ENCODE assay signal across 8 mouse cellular contexts in genomic region chr19:12574012-12574407, GRCm38 (mm10). TPM values are rescaled to one million over a fixed set of nuclear protein-coding genes. Genes with fewer than 3 reads are reported as not detected.
A peak's percentile ranks its signal among the peaks of the same experiment; 100 is the strongest.
DNase-seq lines count a peak whose midpoint lies in the region; ATAC-seq and TF ChIP-seq lines count a peak whose summit lies in the region.

No protein-coding gene starts in this region.

- H3K9ac ChIP-seq in heart, adult 2 months (ENCODE audit: low read depth, low read length), result peak overlapping the region; percentile 35
- H3K9ac ChIP-seq in stomach, embryonic 16.5 days (ENCODE audit: low read length), result peak overlapping the region; percentile 65

- ATAC-seq in megakaryocyte progenitor cell, adult 5-6 weeks (replicated peaks; ENCODE audit: poor library complexity), result peak; percentile 67
- ATAC-seq in stomach, embryonic 16.5 days (ENCODE audit: insufficient read depth, low FRiP score), result no peak

- peak overlapping the region; percentile 49 for H3K4me3 ChIP-seq in heart, adult 2 months
- H3K4me3 ChIP-seq in stomach, embryonic 16.5 days (replicated peaks; ENCODE audit: low read length), result peak overlapping the region; percentile 45

- TF ChIP-seq CTCF in heart, adult 2 months (IDR thresholded peaks at IDR 0.05), result no peak

- 7% methylated on average over 5 of the region's 5 CpGs for WGBS in heart, adult 2 months
- 12% methylated on average over 5 of the region's 5 CpGs for WGBS in stomach, embryonic 16.5 days

- no peaks in the 10 kb centered on the region for H3K9me3 ChIP-seq in stomach, embryonic 16.5 days (replicated peaks; ENCODE audit: control insufficient read depth, low read length)

- peak; percentile 9 to 40 for DNase-seq in adrenal gland, adult (ENCODE audit: inconsistent age in 2 of 2, low spot score in 1 of 2)
- no peak for DNase-seq in adrenal gland, adult 8-10 months
- DNase-seq in R1 (ENCODE audit: low read depth, low spot score), result peak; percentile 16
- DNase-seq in heart, adult 2 months, result peak; percentile 52 to 59
- DNase-seq in kidney, postnatal 14 days, result peak; percentile 16
- DNase-seq in left cerebral cortex, adult 11 months (ENCODE audit: low spot score), result no peak

- H3K4me2 ChIP-seq in stomach, embryonic 16.5 days (ENCODE audit: low read depth, low read length), result peak overlapping the region; percentile 58

- peak overlapping the region; percentile 84 for H3K27ac ChIP-seq in heart, adult 2 months
- peak overlapping the region; percentile 43 for H3K27ac ChIP-seq in stomach, embryonic 16.5 days (ENCODE audit: low read length)

- intact Hi-C loops in heart, adult 2 months (cut with DNase I), result loop anchor here (5.0 to 10.0 kb wide), 2 partner anchors 218 to 559 kb away; no protein-coding TSS in a partner anchor

- H3K27me3 ChIP-seq in heart, adult 2 months (ENCODE audit: control insufficient read depth, insufficient read depth, low read length), result no peaks in the 10 kb centered on the region
- no peaks in the 10 kb centered on the region for H3K27me3 ChIP-seq in stomach, embryonic 16.5 days (ENCODE audit: control insufficient read depth, insufficient read depth, low read length)

- H3K79me2 ChIP-seq in heart, adult 2 months (replicated peaks; ENCODE audit: control insufficient read depth, insufficient read depth, low read length), result peaks cover 2% of the 10 kb centered on the region; the same call in 1 of the 2 replicates

- H3K36me3 ChIP-seq in heart, adult 2 months (ENCODE audit: control insufficient read depth, insufficient read depth, low read length), result peaks cover 8% of the 10 kb centered on the region
- H3K36me3 ChIP-seq in stomach, embryonic 16.5 days (ENCODE audit: control insufficient read depth, insufficient read depth, low read length), result no peaks in the 10 kb centered on the region

- 0 out of 2 replicates have a peak, but pooled peaks have one; percentile 30 for TF ChIP-seq EP300 in heart, adult 2 months (IDR thresholded peaks at IDR 0.05; ENCODE audit: insufficient read depth, low read depth, low read length)

- peaks cover 9% of the 10 kb centered on the region for H3K4me1 ChIP-seq in heart, adult 2 months (ENCODE audit: control insufficient read depth, insufficient read depth, low read length)
- H3K4me1 ChIP-seq in stomach, embryonic 16.5 days (ENCODE audit: control insufficient read depth, insufficient read depth, low read length), result peaks cover 4% of the 10 kb centered on the region; the same call in 1 of the 2 replicates

- peak; percentile 39 for TF ChIP-seq POLR2A in heart, adult 2 months (IDR thresholded peaks at IDR 0.05; ENCODE audit: insufficient read depth, low read depth, low read length)

RNA-seq across cellular contexts. Expression of gene Gm4952, which starts 25.8 kb away (rescaled TPM):
- under 1 TPM in 1 of 4 experiments, not detected in 3; 0.16 TPM for total RNA-seq in adrenal gland, adult 8-10 months (2022)
- total RNA-seq in heart, adult 2 months (2021), result not detected
- polyA plus RNA-seq in heart, adult 2 months (2012; rRNA removed), result not detected in 2 replicates
- not detected in 2 replicates for total RNA-seq in megakaryocyte progenitor cell, adult 5-6 weeks (2015)
- not detected in 2 replicates for total RNA-seq in megakaryocyte progenitor cell, adult 5-6 weeks (2017)
- polyA plus RNA-seq in stomach, embryonic 16.5 days (2015; fragmentation: Nextera tagmentation; extraction: Ambion mirVana), result 0.70 and 1.0 TPM in 2 replicates

RNA-seq across cellular contexts. Expression of gene Fam111a, which starts 28.5 kb away (rescaled TPM):
- total RNA-seq in adrenal gland, adult 8-10 months (2022), result 1 to 10 TPM; 2.2 to 5.5 (median 4.6) TPM
- total RNA-seq in heart, adult 2 months (2021), result 1 to 10 TPM; 4.4 to 4.7 TPM
- 1.5 and 2.7 TPM in 2 replicates for polyA plus RNA-seq in heart, adult 2 months (2012; rRNA removed)
- total RNA-seq in megakaryocyte progenitor cell, adult 5-6 weeks (2015), result 193 and 210 TPM in 2 replicates
- total RNA-seq in megakaryocyte progenitor cell, adult 5-6 weeks (2017), result 232 and 248 TPM in 2 replicates
- 21.1 and 23.5 TPM in 2 replicates for polyA plus RNA-seq in stomach, embryonic 16.5 days (2015; fragmentation: Nextera tagmentation; extraction: Ambion mirVana)

RNA-seq across cellular contexts. Expression of gene Glyat, which starts 59.1 kb away (rescaled TPM):
- total RNA-seq in adrenal gland, adult 8-10 months (2022), result not detected
- total RNA-seq in heart, adult 2 months (2021), result not detected
- 0.20 TPM in 1 of 2 replicates, not detected in the other for polyA plus RNA-seq in heart, adult 2 months (2012; rRNA removed)
- total RNA-seq in megakaryocyte progenitor cell, adult 5-6 weeks (2015), result not detected in 2 replicates
- not detected in 2 replicates for total RNA-seq in megakaryocyte progenitor cell, adult 5-6 weeks (2017)
- polyA plus RNA-seq in stomach, embryonic 16.5 days (2015; fragmentation: Nextera tagmentation; extraction: Ambion mirVana), result 0.05 TPM in 1 of 2 replicates, not detected in the other

Comparison
In these comparisons a context has a peak if more than half of its experiments do, and no peak if none do; other contexts are left out.
1. DNase-seq: peak in adrenal gland, adult (2 of 2), R1 (single experiment), heart, adult 2 months (2 of 2) and kidney, postnatal 14 days (single experiment); none in adrenal gland, adult 8-10 months (single experiment) and left cerebral cortex, adult 11 months (single experiment).
2. RNA of gene Fam111a, which starts 28.5 kb away (total RNA-seq): 193 to 248 TPM in megakaryocyte progenitor cell, adult 5-6 weeks; 2.2 to 5.5 TPM in adrenal gland, adult 8-10 months and 4.4 to 4.7 TPM in heart, adult 2 months; every median in the first group is over 10 times any median in the second.